Mouse (Mus musculus) v-Abl transformed pro-B cells (cell line): ENCODE data around the gene Spop.

ENCODE experiments used
- in situ Hi-C, 2 experiments: fragments of 400-800 bp; cut with MboI; formaldehyde crosslinking; loops; one replicate each; pipeline ENCODE4 v1.15.1; 2025; ENCODE audit not compliant: unreplicated experiment in 2 of 2

The Spop gene

DNA sequence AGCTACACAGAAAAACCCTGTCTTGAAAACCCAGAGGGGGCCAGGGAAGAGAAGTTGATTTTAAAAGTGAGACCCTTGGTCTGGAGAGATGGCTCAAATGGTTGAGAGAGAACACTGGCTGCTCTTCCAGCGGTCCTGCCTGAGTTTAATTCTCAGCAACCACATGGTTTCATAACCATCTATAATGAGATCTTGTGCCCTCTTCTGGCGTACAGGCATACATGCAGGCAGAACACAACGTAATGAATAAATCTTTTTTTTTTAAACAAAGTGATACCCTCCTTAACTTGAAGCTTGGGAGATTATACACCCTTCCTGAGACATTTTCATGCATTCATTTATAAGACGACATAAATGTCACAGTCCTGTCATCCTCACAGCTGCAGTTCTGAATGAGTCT is 65.6 kb downstream of the Spop start:
- in situ Hi-C loops: no loop called here

DNA sequence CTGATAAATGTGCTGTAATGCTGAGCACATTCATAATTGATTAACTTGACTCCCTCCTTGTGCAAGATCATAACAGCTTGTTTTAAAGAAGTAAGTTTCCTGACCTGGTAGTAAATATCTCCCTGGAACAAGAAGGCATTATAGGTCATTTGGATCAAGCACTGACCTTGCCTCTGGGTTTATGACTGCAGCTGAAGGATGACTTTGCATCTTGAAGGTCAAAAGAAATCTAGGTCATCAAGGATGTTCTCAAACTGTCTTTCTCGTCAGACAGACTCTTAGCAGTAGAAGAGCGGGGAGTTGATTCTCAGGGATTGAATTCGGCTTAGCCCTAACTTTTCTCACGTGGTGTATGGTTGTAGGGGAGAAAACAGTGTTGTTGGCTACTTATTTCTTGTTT is 66.8 kb downstream of the Spop start:
- in situ Hi-C loops: no loop called here

DNA sequence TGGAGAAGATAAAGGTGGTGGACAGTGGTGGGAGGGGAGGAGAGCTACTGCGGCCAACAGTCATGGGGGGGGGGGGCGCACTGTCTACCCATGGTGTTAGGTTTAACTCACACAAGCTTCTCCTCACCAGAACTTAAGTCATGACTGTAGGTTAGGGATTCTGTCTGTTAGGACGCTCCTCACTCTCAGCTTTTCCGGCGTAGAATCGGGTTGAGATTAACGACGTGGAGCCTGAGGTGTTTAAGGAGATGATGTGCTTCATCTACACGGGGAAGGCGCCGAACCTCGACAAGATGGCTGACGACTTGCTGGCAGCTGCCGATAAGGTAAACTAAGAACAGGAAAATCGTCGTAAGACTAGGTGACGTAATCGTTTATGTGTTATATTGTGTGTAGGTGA is 71.8 kb downstream of the Spop start:
- in situ Hi-C loops: no loop called here

GRCm38 (mm10) chr11:95487237-95487636 is 73.4 kb downstream of the Spop start:
- in situ Hi-C loops: no loop called here

- in situ Hi-C loops: no loop called here
Observed at GRCm38 (mm10) chr11:95490104-95490503, 76.2 kb downstream of the Spop start.

GRCm38 (mm10) chr11:95492256-95492655 is 78.4 kb downstream of the Spop start:
- in situ Hi-C loops: no loop called here

GRCm38 (mm10) chr11:95493010-95493409 is 79.1 kb downstream of the Spop start:
- in situ Hi-C loops: no loop called here

- in situ Hi-C loops: no loop called here
Observed at GRCm38 (mm10) chr11:95493950-95494349, 80.1 kb downstream of the Spop start.

- in situ Hi-C loops: no loop called here
Observed at GRCm38 (mm10) chr11:95494374-95494773, 80.5 kb downstream of the Spop start.

DNA sequence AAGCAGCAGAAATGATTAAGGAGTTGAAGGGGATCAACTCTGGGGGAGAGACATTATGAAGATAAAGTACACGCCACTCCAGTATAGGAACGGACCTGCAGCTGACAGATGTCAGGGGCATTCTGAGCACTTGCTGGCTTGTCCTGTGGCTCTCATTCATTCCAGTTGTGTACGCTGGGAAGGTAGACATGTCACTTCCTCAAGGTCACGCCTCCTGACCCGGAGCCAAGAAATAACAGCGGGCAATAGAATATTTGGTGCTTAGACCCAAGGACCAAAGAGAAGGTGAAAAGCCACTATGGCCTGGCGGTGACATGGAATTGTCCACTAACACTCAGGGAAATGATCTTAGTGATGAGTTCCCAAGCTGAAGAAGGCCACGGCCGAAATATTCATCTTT is 82.0 kb downstream of the Spop start:
- in situ Hi-C loops: no loop called here

GRCm38 (mm10) chr11:95497921-95498320 is 84.0 kb downstream of the Spop start:
- in situ Hi-C loops: no loop called here

DNA sequence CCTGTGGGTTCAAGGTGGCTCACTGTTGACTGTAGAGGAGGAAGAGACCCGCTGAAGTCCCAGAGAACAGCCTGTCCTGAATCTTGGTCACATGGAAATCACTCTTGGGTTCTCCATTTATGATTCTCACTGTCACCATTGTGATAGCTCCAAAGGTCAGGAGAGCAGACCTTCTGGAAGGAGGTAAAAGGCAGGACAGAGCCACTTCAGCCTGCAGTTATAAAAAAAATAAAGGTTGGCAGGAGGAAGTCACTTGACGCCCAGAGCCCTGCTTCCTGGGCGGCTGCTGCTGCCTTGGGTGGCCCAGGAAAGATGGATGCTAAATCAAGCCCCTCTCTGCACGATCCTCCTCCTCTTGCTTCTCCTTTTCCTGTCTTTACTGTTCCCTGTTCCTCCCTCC is 86.5 kb downstream of the Spop start:
- in situ Hi-C loops: loop anchor here in 1 of 2 experiments (10.0 kb wide), 1 partner anchor 106 kb away; no protein-coding TSS in a partner anchor

- in situ Hi-C loops: loop anchor here in 1 of 2 experiments (10.0 kb wide), 1 partner anchor 106 kb away; no protein-coding TSS in a partner anchor
Observed at GRCm38 (mm10) chr11:95500836-95501235, 87.0 kb downstream of the Spop start.

DNA sequence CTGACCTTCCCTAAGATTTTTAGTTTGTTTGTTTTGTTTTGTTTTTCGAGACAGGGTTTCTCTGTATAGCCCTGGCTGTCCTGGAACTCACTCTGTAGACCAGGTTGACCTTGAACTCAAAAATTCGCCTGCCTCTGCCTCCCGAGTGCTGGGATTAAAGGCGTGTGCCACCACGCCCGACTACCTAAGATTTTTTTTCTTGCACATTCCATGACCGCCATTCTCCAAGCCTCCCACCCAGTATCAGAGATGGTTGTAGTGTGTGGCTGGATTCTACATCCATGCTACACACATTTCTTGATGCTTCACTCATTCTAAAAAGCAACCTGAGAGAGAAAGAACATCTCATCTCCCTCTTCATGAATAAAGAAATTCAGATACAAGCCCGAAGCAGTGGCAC is 87.9 kb downstream of the Spop start:
- in situ Hi-C loops: loop anchor here in 1 of 2 experiments (10.0 kb wide), 1 partner anchor 107 kb away; no protein-coding TSS in a partner anchor

DNA sequence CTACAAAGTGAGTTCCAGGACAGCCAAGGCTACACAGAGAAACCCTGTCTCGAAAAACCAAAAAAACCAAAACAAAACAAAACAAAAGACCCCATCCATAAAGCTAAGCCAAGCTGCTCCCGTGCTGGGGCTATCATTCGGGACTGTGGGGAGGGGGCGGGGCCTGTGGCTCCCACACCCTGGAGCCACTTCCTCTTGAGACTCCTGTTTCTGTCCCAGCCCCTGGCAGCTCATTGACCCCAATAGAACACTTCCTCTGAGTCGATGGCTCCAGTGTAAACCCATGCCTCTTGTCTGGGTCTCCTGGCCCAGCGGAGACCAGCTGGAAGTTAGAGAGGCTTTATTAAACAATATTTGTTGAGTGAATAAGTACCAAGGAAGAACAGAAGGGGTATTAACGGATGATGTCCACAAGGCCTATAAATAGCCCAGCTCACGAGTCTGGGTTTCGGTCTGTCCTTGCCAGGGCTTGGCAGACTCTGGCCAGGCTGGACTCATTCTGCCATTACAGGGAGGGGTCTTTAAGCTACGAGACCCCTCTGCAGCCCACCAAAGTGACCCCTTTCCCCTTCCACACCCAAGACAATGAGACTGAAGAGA is 89.8 kb downstream of the Spop start:
- in situ Hi-C loops: loop anchor here in 1 of 2 experiments (10.0 kb wide), 1 partner anchor 109 kb away; no protein-coding TSS in a partner anchor

- in situ Hi-C loops: loop anchor here in 1 of 2 experiments (10.0 kb wide), 1 partner anchor 110 kb away; no protein-coding TSS in a partner anchor
Observed at GRCm38 (mm10) chr11:95504271-95504731, 90.4 kb downstream of the Spop start.

GRCm38 (mm10) chr11:95507041-95507716 is 93.3 kb downstream of the Spop start:
- in situ Hi-C loops: loop anchor here in 1 of 2 experiments (10.0 kb wide), 1 partner anchor 112 kb away; no protein-coding TSS in a partner anchor

DNA sequence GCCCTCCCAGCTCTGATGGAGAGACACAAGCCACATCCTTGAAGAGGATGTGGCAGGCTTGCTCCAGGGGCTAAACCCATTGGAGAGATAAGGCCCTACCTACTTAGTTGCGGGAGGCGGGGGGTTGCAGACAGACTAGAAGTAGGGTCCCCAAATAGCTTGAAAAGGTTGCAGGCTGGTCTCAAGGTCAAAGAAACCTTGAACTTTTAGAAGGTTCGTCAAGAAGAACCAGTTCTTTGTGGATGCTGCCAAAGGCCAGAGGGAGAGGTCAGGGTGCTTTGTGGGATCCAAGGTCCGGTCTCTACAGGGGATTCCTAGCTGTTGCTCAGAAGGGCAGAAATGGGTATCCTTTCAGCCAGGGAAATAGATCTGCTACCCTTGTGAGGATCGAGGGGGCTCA is 93.9 kb downstream of the Spop start:
- in situ Hi-C loops: loop anchor here in 1 of 2 experiments (10.0 kb wide), 1 partner anchor 113 kb away; no protein-coding TSS in a partner anchor

- in situ Hi-C loops: loop anchor here in 1 of 2 experiments (10.0 kb wide), 1 partner anchor 114 kb away; no protein-coding TSS in a partner anchor
Observed at GRCm38 (mm10) chr11:95508211-95508926, 94.5 kb downstream of the Spop start.

- in situ Hi-C loops: loop anchor here in 1 of 2 experiments (10.0 kb wide), 1 partner anchor 114 kb away; no protein-coding TSS in a partner anchor
Observed at GRCm38 (mm10) chr11:95509126-95509717, 95.3 kb downstream of the Spop start.
